Mouse (Mus musculus) bone marrow macrophage, adult 2 months (primary cell): Measurements from ENCODE around the gene Smyd5. TPM values are rescaled to one million over a fixed set of nuclear protein-coding genes. Genes with fewer than 3 reads are reported as not detected.

ENCODE experiments used
- H3K27ac ChIP-seq: 2 replicates; pipeline ENCODE4 v1.5.1; 2012; ENCODE audit warnings: low read depth, low read length; ENCODE audit not compliant: insufficient read depth
- H3K4me1 ChIP-seq: 2 replicates; pipeline ENCODE4 v1.6.1; 2012; ENCODE audit warnings: low read length; ENCODE audit not compliant: control insufficient read depth, insufficient read depth
- H3K4me3 ChIP-seq: 2 replicates; pipeline ENCODE4 v1.5.1; 2012; ENCODE audit warnings: mild to moderate bottlenecking, low read length, moderate library complexity; ENCODE audit not compliant: insufficient read depth
- CTCF ChIP-seq: IDR thresholded peaks from 2 replicates; pipeline ENCODE4 v1.5.1; 2012; ENCODE audit warnings: low read depth, mild to moderate bottlenecking, low read length, moderate library complexity
- POLR2A ChIP-seq: IDR thresholded peaks from 2 replicates; pipeline ENCODE4 v1.6.1; 2012; ENCODE audit warnings: mild to moderate bottlenecking, low read depth, low read length, borderline replicate concordance
- polyA plus RNA-seq: library from polyadenylated mRNA; stranded (reverse); fragments of >200 nt; gene quantifications from 2 replicates; pipeline ENCODE4 v1.2.4, GENCODE M21; 2012; ENCODE audit not compliant: missing spikeins, insufficient read depth, insufficient read length

The Smyd5 gene
- polyA plus RNA-seq, 1 experiment, result 7.4 TPM

DNA sequence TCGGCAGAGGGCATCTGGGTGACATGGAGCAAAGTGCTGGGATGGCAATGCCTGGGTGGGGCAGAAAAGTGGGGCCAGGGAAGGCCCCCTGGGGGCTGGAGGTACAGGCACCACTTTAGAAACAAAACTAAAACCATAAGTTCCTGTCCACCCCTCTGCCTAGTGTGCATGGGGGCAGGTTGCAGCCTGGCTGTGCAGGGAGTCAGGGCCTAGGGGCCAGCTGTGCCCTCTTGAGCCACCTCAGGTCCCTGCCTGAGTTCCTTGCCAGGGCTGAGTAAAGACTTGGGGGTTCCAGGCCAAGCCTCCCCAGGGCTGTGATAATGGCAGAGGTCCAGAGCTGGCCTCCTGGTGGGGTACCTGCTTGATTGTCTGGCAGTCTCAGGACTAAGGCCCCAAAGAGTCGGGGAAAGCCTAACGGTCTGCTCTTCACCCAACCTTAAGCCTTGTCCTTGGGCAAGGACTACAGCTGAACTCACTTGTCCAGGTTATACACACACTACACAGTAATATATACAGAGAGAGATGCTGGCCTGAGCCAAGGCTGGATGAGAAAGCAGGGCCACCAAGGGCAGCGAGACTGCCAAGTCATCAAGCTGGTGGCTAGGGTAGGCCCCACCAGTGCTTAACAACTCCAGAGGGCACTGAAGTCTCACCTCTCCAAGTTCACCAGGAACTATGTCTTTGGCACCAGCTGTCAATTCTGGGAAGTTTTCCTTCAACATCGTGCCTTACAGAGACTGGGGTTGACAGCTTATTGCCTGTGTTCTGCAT, 38.1 kb downstream of the Smyd5 start:
- no peaks in the 10 kb centered on the region for H3K4me1 ChIP-seq

DNA sequence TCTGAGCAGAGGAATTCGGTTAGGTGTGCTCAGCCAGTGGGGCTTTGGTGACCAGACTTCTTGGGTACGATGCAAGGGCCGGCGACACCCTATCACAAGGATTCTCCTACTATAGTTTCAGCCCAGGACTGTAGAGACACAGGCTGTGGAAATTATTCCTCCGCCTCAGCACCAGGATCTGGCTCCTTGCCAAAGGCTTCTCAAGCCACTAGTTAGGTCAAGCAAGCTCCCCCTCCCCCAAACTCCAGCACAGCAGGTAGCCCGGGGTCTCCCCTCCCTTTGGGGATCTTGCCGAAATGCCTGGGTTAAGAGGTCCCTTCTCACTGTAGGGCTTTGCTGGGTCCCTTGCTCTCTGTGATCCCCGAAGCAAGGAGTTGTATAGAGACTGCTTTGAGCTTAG, 40.2 kb downstream of the Smyd5 start:
- TF ChIP-seq POLR2A (no peak), CTCF (no peak)
- Histone ChIP-seq H3K4me1 (no peaks in the 10 kb centered on the region), H3K27ac (no peak overlapping the region), H3K4me3 (no peak overlapping the region)

More for the DNA sequence above, 38.1 kb downstream of the Smyd5 start:
- TF ChIP-seq CTCF (no peak), POLR2A (no peak)
- Histone ChIP-seq H3K4me3 (no peak overlapping the region), H3K27ac (no peak overlapping the region)

GRCm38 (mm10) chr6:85472542-85472941, 40.8 kb downstream of the Smyd5 start:
- TF ChIP-seq POLR2A (no peak), CTCF (no peak)
- Histone ChIP-seq H3K4me3 (no peak overlapping the region), H3K27ac (no peak overlapping the region), H3K4me1 (no peaks in the 10 kb centered on the region)

DNA sequence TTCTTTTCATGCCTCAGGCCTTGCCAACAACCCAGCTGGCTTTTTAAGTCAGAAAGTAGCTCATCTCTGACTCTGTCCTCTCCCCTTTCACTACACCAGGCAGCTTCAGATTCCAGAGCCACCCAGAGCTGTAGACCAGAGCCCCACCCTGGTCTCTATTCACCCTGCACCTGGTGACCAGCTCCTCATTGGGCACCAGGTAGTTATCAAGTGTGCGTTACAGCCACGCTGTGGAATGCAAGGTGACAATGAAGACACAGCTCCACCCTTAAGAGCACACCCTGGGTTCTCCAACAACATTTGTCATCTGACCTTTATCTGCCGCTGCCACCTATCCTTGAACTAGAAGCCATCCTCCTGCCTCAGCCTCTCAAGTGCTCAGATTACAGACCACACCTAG, 43.8 kb downstream of the Smyd5 start:
- no peak overlapping the region for H3K27ac ChIP-seq
- H3K4me1 ChIP-seq, result no peaks in the 10 kb centered on the region
- TF ChIP-seq CTCF (no peak), POLR2A (no peak)
- no peak overlapping the region for H3K4me3 ChIP-seq

DNA sequence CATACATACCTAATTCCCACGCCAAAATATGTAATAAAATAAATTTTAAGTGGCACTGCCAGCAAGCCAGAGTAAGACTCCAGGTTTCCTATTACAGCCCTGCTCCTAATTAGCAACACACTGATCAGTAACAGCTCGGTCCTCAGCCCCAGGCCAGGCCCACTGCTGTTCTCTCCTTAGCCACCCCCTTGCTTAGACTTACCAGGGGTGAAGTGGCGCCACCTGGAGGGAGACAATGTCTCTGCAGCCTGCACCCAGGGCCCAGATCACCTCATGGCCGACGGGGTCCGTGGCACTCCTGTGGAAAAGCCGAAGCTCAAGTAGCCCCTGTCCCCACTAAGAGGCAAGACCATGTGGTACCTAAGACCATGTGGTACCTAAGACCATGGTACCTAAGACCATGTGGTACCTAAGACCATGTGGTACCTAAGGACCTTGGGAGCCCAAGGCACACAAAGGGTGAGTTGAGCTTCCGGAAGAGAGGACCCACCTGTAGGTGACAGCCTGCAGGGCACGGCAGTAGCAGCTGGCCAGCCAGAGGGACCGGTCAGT, 45.7 kb downstream of the Smyd5 start:
- Histone ChIP-seq H3K4me1 (no peaks in the 10 kb centered on the region), H3K27ac (no peak overlapping the region), H3K4me3 (no peak overlapping the region)
- peak; percentile 15; the same call in 1 of the 2 replicates for TF ChIP-seq CTCF
- TF ChIP-seq POLR2A, result no peak

DNA sequence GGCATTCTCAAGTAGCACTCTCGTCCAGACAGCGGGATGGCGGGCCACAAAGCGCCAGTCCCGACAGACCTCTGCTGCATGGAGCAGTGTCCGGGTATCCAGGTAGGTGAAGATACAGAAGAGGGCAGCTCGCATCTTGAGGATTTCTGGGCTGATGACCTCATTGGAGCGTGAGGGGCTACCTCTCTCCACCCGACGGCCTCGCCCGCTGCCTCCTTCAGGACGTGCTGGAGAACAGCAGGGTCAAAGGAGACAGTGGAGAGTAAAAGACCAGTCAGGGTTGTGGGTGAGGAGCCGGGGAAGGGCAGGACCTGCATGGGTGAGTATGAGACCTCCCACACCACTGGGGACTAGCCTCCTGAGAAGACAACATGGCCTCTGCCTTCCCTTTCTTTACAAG, 46.6 kb downstream of the Smyd5 start:
- no peak for TF ChIP-seq CTCF
- no peak for TF ChIP-seq POLR2A
- H3K4me3 ChIP-seq, result no peak overlapping the region

DNA sequence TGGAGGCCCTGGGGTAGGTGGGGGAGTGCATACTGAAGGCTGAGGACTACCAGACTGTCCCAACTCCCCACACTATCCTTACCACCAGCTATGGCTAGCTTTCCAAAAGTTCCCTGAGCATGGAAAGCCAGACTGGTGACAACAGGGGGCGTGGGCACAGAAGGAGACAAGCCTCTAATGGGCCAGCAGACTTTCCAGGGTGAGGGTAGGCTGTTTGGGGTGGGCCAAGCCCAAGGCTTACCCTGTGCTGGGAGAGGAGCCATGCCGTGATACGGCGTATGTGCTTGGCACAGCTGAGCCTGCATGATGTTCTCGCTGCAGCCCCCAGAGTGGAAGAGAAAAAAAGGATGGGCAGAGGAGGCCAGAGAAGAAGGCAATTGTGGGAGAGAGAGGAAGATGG, 48.2 kb downstream of the Smyd5 start:
- no peaks in the 10 kb centered on the region for H3K4me1 ChIP-seq
- no peak for TF ChIP-seq CTCF
- no peak for TF ChIP-seq POLR2A
- H3K27ac ChIP-seq, result no peak overlapping the region
- no peak overlapping the region for H3K4me3 ChIP-seq

More for the DNA sequence above, 46.6 kb downstream of the Smyd5 start:
- H3K27ac ChIP-seq, result no peak overlapping the region
- no peaks in the 10 kb centered on the region for H3K4me1 ChIP-seq

DNA sequence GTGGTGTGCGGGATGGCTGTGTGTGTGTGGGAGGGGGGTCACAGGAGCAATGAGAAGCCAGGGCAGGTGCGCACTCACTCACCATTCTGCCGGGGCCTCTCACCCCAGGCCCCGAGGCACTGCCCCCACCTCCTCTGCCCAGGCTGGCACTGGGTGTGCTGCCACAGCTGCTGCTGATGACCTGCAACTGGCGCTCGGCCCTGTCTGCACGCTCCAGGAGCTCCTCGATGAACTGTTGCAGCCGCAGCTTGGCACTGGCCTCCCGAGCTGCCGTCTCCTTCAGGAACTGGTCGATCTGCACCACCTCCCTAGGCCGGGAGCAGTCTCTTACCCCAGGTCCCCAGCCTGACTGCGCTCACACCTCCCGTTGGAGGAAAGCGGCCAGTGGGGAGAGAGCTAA, 48.9 kb downstream of the Smyd5 start:
- Histone ChIP-seq H3K4me3 (no peak overlapping the region), H3K27ac (no peak overlapping the region), H3K4me1 (no peaks in the 10 kb centered on the region)
- TF ChIP-seq CTCF (no peak), POLR2A (no peak)

DNA sequence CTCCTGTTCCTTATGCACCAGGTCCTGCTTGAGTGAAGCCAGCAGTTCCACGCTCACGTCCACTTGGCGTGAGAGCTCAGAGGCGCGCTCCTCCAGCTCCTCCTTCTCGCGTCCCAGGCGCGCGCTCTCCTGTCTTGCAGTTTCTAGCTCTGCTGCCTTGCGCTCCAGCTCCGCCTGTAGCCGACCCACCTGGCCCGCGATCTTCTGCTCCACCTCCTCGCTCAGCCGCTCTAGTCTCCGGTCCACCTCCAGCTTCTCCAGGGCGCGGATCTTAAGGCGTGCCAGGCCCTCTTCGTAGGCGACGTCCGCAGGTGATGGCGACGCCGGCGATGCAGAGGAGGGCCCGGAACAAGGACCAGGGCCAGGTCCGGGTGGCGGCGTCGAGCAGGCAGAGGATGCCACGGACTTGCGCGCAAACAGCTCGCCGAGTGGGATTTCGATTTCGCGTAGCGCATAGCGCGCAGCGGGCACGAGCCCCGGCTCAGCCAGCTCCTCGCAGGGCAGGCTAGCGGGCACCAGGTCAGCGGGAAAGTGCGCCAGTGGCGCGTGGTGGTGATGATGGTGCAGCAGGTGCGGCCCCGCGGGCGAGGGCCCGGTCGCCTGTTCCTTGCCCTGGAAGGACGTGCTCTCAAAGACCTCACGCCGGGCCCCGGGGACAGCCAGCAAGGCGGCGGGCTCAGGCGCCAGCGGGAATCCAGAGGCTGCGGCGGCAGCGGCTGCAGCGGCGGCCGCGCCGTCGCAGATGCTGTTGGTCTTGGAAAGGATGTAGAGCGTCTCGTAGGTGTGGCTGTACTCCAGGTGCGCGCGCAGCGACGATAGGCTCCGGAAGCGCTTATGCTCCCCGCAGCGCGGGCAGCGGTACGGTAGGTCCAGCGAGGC, 52.3 kb downstream of the Smyd5 start:
- H3K27ac ChIP-seq, result no peak overlapping the region
- TF ChIP-seq POLR2A (no peak), CTCF (no peak)
- no peak overlapping the region for H3K4me3 ChIP-seq
- no peaks in the 10 kb centered on the region for H3K4me1 ChIP-seq

- no peak overlapping the region for H3K4me3 ChIP-seq
- no peak overlapping the region for H3K27ac ChIP-seq
- no peaks in the 10 kb centered on the region for H3K4me1 ChIP-seq
- TF ChIP-seq POLR2A (no peak), CTCF (no peak)
Observed at GRCm38 (mm10) chr6:85485738-85486137, 53.9 kb downstream of the Smyd5 start.
